Mouse (Mus musculus) telencephalon, adult 2 months (tissue): ENCODE data around the gene Tom1l2.
A peak's percentile ranks its signal among the peaks of the same experiment; 100 is the strongest.

Experiments used
- DNase-seq: peaks from one replicate; pipeline ENCODE4 v3.0.0-alpha.2; 2011; ENCODE audit warnings: low read depth, low spot score

Gene Tom1l2

DNA sequence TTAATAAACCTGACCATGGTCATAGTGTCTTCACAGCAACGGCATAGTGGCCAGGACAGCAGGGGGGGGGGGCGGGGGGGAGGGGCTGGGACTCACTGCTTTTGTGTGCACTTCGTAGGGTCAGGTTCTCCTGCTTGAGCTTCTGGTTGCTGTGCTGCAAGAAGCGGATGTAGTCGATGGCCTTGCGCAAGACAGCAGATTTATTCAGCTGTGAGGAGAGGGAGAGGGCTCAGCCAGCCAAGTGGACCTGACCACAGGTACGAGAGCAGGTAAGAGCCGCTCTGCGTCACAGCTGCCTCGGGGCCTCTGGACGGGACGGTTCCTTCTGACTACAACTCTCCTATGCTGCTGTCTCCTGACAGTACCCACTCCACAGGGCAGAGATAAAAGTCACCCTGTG, 147.7 kb downstream of the Tom1l2 start:
- DNase-seq = no peak

DNA sequence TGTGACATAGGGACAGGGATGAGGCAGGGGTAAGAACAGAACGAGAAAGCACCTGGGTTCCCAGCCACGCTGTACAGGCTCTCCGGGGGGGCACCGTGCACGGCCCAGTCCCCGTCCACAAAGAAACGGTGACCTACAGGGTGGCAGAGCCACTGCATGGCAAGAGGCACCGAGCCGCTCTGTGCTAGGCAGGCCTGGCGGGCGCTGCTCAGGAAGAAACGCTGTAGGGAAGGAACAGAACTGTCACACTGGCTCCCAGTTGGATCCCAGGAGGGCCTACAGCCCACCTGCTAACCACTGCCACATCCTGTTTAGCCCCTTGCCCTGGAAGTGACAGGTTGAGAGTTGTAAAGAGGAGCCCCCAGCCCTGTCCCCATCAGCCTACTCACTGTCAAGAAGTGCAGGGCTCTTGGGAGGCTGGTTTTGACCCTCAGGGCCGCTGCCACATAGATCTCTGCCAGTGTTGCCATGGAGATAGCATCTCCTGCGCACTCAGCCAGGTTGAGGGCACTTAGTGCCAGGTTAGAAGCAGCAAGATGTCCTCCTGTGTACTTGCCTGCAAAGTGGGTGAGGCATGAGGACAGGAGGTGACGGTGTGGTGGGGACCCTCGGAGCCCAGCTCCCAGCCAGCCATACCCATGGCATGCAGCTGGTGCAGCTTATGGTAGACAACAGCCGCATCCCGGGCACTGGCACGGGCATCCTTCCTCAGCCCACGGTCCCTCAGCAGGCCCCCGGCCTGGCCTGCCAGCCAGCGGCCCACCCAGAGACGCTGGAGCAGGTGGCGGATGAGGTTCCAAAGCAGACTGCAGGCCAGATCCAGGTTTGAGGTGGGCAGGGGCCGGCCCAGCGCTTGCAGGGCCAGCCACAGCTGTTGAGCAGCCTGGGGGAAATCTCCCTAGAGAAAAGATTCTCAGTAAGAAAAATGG, 149.7 kb downstream of the Tom1l2 start:
- no peak for DNase-seq

DNA sequence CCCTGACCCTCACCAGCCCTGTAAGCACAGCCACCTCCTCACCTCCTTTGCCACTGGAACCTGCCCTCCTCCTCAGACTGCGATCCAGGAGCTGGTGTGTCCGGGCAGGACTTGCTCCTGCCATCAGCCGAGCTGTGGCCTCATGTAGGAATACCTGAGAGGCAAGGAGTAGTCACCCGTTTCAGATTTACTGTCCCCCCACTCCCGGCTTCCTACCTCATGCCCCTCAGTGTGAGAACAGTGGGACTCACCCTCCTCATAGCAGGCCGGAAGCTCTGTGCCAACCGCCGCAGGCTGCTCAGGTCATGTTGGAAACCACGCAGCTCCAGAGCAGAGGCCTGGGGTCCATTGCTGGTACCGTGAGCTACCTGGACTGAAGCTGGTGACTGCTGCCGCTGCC, 152.3 kb downstream of the Tom1l2 start:
- DNase-seq = no peak

DNA sequence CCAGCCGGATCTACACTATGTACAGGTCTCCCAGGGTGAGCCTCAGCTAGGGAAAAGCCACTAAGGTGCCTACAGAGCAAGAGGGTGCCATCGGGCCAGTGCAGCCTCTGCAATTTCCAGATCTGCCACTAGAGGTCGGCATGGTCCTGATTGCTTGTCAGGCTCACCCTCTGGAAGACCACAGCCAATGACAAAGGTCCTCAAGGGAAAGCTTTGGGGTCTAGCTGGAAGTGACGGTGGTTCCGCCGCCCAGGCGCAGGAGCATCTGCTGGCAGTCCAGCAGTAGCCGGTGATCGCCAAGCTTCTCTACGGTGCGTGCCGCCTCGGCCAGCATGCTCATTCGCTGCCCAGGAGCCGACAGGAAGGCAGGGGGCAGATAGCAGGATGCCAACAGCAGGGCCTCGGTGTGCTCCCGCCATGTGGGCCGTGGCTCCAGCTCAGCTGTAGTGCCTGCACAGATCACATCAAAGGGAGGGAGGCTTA, 153.0 kb downstream of the Tom1l2 start:
- no peak for DNase-seq

DNA sequence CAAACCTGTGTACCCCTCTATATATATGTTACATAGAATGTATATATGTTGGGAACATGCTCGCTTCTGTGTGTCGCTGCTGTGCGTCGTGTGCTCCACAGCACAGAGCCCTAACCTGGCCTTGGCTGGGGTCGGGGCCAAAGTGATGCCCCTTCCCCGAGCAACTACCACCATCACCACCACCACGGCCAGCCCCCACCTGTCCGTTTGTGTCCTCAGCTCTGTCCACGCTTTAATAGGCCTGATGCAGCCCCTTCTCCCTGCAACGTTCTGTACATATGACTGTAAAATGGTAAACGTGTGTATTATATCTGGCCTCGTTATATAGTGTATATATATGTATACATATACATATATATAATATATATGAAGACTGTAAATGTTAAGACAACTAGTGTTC, 154.1 kb downstream of the Tom1l2 start:
- no peak for DNase-seq

DNA sequence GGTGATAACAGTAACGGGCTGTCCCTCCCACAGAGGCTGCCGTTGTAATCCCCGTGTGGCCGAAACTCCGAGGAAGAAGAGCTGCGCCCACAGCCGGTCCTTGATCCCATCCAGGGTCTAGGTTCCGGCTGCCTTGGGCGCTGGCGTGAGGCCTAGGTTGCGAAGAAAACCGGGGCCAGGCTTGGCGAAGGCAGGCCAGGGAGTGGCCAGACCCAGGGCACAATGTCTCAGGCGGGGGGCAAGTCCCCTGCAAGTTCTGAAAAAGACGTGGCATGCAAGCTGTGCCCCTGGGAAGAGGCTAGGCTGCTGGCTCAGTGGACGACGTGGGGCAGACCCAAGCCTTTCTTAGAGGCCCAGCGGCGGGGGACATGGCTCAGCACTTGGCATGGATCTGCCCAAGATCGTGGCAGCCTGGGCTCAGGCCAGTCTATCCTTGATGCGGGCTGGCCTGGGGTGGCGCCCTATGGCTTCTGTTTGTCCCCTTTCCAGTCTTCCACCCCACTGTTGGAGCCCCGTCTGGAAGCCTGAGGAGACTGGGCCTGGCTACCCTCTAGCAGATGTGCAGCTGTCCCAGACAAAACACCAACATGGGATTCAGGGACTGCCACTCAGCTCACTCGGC, 154.6 kb downstream of the Tom1l2 start:
- DNase-seq = no peak

DNA sequence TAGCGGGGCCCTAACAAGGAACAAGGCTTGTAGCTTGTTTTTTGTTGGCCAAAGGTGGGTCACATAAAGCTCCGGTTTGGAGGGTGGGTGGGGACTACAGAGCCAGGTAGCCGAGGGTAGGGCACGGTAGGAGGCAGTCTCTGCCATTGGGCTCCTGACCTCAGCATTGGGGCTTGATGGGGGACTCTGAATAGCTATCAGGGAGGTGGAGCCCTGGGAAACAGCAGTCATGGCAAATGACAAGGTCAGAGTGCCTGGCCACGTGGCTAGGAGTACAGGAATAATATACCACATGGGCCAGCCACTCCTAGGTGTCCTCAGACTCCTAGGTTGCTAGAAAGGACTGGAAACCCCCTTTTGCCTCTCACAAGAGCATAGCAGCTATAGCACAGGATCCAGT, 156.4 kb downstream of the Tom1l2 start:
- no peak for DNase-seq

DNA sequence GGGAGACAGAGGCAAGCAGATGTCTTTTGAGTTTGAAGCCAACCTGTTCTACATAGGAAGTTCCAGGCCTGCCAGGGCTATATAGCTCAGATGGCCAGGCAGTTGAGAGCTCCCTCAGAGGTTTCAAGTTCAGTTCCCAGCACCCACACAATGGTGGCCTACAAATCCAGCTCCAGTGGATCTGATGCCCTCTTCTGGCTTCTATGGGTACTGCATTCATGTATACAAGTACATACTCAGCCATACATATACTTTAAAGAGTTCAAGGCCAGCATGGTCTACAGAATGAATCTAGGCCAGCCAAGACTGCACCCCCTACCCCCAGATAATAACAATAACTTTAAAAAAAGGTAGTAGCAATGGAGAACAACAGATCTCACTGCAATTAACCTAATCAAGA, 157.6 kb downstream of the Tom1l2 start:
- DNase-seq = no peak

DNA sequence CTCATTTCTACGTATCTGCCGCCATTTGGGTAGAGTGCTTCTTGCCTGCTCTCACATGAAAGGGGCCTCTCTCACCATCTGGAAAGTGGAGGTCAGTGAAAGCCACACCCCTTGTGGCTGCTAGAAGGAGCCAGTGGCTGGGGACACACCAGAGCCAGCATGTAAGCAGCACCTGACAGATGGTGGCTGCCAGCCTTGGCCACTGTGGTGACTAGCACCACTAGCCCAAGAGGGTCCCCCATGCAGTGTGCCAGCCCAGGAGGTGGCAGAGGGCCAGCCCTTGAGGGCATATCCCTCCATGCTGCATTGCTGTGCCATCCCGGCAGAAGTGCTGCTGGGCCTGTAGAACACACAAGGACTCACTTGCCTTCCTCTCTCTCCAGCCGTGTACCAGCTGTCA, 159.1 kb downstream of the Tom1l2 start:
- no peak for DNase-seq

DNA sequence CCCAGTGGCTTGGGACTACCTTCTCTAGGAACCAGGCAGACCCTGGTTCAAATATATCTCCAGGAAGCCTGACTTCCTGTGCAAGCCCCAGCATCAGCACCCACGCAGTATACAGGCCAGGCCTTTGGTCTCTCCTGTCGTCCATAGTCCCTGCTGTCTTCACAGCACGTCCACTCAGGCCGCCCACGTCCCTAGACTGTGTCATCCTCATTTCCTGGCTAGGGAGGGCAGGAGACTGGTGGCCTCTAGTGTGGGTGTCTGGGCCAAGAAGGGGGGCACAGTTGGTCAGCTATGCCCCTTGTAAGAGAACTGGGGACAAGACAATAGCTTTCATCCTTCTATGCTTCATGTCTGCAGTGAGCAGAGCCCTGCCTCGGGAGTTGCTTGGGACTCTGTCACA, 160.2 kb downstream of the Tom1l2 start:
- DNase-seq = no peak

DNA sequence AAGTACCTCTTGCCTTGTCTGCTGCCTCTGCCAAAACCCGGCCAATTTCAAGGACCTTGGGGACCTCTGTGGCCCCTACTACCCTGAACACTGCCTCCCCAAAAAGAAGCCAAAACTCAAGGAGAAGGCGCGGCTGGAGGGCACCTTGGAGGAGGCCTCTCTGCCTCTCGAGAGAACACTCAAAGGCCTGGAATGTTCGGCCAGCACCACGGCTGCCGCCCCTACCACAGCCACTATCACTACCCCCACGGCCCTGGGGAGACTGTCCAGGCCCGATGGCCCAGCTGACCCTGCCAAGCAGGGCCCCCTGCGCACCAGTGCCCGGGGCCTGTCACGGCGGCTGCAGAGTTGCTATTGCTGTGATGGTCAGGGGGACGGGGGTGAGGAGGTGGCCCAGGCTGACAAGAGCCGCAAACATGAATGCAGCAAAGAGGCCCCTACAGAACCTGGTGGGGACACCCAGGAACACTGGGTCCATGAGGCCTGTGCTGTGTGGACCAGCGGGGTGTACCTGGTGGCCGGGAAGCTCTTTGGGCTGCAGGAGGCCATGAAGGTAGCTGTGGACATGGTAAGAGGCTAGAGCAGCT, 162.6 kb downstream of the Tom1l2 start:
- DNase-seq = no peak

DNA sequence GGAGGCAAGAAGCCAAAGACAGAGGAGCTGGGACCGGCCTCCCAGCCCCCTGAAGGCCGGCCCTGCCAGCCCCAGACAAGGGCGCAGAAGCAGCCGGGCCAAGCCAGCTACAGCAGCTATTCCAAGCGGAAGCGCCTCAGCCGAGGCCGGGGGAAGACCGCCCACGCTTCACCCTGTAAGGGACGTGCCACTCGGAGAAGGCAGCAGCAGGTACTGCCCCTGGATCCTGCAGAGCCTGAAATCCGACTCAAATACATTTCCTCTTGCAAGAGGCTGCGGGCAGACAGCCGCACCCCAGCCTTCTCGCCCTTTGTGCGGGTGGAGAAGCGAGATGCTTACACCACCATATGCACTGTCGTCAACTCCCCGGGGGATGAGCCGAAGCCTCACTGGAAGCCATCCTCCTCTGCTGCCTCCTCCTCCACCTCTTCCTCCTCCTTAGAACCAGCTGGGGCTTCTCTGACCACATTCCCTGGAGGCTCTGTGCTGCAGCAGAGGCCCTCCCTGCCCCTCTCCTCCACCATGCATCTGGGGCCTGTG, 163.1 kb downstream of the Tom1l2 start:
- no peak for DNase-seq

DNA sequence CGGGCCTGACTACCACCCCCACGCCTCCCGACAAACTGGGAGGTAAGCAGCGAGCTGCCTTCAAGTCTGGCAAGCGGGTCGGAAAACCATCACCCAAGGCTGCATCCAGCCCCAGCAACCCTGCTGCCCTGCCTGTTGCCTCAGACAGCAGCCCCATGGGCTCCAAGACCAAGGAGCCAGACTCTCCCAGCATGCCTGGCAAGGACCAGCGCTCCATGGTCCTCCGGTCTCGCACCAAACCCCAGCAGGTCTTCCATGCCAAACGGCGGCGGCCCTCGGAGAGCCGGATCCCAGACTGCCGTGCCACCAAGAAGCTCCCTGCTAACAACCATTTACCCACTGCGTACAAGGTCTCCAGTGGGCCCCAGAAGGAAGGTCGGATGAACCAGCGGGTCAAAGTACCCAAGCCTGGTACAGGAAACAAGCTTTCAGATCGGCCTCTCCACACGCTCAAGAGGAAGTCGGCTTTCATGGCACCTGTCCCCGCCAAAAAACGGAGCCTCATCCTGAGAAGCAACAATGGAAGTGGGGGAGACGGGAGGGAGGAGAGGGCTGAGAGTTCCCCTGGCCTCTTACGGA, 164.3 kb downstream of the Tom1l2 start:
- DNase-seq = no peak

DNA sequence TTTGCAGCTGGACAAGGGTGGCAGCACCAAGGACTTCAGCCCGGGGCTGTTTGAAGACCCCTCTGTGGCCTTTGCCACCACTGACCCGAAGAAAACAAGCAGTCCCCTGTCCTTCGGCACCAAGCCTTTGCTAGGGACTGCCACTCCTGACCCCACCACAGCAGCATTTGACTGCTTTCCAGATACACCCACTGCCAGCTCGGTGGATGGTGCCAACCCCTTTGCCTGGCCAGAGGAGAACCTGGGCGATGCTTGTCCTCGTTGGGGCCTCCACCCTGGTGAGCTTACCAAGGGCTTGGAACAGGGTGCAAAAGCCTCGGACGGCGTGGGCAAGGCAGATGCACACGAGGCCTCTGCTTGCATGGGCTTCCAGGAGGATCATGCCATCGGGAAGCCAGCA, 165.6 kb downstream of the Tom1l2 start:
- no peak for DNase-seq

DNA sequence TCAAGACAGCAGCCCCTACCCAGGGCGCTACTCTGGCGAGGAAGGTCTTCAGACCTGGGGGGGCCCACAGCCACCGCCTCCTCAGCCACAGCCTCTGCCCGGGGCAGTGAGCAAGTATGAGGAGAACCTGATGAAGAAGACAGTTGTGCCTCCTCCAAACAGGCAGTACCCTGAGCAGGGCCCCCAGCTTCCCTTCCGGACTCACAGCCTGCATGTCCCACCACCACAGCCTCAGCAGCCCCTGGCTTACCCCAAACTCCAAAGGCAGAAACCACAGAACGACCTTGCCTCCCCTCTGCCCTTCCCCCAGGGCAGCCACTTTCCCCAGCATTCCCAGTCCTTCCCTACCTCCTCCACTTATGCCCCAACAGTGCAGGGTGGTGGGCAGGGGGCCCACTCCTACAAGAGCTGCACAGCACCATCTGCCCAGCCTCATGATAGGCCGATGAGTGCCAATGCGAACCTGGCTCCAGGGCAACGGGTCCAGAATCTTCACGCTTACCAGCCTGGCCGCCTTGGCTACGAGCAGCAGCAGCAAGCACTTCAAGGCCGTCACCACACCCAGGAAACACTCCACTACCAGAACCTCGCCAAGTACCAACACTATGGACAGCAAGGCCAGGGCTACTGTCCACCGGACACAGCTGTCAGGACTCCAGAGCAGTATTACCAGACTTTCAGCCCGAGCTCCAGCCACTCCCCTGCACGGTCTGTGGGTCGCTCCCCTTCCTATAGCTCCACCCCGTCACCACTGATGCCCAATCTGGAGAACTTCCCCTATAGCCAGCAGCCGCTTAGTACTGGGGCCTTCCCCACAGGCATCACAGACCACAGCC, 167.1 kb downstream of the Tom1l2 start:
- no peak for DNase-seq

DNA sequence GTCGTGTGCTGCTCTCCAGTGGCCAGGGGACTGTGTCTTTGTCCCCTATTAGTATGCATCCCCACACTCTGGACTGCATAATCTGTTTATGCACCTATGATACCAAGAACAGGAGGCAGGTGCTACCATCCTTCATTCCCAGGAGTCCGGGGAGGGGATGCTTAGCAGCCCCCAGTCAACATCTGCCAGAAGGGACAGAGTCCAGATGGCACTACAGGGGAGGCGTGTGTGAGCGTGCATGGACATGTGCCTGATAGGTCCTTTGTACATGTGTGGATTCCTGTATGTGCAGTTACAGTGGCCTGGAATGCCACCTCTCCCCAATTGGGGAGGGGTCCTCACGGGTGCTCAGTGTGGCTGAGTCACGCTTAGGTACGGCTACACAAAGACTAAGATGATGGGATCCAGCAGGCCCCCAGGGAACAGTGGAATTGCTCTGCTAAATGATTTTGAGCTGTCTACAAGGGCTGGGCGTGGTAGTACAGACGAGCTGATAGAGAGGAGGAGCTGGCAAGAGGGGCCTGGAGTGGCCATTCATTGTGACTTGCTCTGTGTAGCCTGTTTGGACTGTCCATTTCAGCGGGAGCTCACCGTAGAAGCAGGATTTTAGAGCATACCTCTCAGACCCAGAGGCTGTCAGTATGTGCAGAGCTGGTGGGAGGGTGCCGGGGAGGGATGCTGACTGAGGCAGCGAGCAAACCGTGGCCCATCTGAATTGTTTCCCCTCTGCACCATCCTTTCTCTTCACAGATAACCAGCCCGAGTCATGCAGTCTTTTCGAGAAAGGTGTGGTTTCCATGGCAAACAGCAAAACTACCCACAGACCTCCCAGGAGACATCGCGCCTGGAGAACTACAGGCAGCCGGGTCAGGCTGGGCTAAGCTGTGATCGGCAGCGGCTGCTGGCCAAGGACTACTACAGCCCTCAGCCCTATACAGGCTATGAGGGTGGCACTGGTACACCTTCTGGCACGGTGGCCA, 168.1 kb downstream of the Tom1l2 start:
- peak; percentile 64 for DNase-seq

DNA sequence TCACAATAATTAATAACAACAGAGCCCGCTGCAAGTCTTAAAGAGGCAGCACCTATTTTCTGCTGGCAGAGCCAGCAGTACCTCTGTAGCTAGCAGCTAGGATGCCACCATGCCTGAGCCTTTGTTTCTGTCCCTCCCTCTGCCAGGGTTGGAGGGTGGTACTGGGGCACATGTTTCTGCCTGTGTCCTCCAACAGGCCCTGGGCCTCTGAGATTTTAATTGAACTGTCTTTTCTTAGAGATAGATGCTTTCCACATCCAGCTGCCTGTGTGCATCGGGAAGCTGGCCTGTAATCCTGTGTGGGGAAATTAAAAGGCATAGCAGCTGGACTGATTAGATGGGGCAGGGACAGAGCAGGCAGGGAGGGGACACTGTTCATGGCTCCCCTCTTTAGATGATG, 170.0 kb downstream of the Tom1l2 start:
- no peak for DNase-seq

DNA sequence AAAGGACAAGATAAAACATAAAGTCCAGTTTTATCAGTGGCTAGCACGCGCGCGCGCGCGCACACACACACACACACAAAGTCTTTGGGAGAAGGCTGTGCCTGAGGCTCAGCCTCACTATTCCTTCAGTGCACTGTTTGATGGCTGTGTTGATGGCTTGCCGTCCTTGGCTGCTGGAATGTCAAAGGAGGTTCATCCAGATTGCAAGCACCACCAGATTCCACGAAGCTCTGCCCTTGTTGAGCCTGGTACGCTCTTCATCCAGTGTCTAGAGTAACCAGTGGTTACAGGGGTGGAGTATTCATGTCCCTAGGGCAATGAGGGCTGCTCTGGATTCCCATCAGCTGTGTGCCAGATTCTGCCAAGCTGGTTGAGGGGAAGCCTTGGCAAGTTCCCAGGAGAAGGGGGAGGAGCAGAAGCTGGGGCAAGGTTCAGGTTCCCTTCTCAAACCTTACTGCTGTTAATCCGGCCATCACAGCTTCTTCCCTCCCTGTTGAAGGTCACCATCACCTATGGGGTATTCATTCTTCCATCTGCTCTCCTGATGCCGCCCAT, 170.5 kb downstream of the Tom1l2 start:
- DNase-seq = no peak

DNA sequence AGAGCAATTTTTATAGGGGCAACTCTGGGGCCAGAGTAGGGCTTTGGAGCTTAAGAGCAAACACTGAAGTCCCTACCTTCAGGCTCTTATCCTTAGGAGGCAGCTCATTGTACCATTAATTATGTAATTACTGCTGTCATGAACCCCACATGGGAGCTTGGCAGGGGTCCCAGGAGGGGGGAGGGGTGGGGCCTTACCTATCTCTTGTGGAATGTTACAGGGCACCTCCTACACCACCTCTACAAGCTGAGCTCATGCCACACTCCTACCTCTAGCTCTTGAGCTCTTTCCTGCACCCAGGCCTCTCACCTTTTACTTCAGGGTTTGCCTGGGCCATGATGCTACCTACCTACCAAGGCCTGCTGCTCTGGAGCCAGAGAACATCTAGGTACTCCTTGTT, 174.2 kb downstream of the Tom1l2 start:
- no peak for DNase-seq

DNA sequence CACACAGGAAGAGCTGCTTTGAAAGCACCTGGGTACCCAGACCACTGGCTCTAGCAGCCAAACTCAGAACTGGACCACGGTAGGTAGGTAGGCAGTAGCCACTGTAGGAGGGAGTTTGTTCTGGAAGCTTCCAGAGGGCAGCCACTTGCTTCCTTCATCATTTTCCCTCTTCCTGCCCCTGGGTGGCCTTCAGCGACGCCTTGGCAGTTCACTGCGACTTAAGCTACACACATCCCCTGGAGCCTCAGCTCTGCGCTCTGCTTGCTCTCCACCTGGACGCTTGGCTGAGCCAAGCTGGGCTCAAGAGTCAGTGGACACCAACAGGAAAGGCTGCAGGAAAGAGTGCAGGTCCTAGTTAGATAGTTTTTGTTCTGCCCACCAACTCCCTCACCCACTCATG, 174.7 kb downstream of the Tom1l2 start:
- DNase-seq = no peak
